Mouse (Mus musculus): ENCODE data around the gene Keap1.
"Not testable (repeated sequence)": the region's sequence is repeated elsewhere in the genome, so short reads cannot be mapped to it uniquely, and the experiment has no call there.

The Keap1 gene

GRCm38 (mm10) chr9:21238733-21239464 lies at the start of gene Keap1:
Keap1 (minus strand) TSS chr9:21239361.
- peak; percentile 72 for DNase-seq (ENCODE audit: low read depth, low spot score)

DNA sequence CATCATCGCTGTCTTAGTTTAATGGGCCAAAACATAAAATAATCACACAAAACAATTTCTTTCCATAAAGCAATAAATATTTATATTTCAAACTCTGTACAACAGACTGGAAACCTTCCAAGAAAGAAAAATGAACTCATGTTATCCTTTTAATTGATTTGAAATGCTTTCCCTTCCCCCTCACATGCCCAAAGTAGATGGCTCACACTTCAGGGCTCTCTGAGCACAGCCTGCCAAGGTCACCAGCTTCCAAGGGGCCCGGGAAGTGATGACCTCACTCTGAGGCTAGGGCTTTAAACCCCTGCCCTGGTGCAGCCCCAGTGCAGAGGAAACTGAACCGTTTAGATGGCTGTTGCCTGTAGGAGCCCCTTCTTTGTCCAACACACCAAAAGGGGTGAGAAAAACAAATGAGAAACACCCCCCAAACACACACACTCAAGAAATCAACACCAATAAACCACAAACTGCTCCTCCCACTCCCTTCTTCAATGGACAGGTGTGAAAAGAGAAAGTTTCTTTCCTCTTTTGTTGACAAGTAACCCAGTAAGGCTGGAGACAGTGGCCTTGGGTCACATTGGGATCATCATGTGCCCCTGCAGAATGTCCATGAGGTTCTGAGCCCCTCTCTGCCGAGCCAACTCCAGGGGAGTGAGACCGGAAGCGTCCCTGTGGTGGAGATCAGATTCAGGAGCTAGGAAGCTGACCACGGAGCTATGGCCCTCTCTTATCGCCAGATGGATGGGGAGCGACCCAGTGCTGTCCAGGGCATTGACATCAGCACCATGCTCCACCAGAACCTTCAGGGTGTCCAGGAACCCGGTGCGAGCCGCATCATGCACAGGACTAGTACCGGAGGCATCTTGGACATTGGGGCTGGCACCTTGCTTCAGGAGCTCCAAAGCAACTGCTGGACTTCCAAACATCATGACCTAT lies 49.5 kb upstream of the Keap1 start:
- peak; percentile 19 for DNase-seq (ENCODE audit: low read depth, low spot score)

DNA sequence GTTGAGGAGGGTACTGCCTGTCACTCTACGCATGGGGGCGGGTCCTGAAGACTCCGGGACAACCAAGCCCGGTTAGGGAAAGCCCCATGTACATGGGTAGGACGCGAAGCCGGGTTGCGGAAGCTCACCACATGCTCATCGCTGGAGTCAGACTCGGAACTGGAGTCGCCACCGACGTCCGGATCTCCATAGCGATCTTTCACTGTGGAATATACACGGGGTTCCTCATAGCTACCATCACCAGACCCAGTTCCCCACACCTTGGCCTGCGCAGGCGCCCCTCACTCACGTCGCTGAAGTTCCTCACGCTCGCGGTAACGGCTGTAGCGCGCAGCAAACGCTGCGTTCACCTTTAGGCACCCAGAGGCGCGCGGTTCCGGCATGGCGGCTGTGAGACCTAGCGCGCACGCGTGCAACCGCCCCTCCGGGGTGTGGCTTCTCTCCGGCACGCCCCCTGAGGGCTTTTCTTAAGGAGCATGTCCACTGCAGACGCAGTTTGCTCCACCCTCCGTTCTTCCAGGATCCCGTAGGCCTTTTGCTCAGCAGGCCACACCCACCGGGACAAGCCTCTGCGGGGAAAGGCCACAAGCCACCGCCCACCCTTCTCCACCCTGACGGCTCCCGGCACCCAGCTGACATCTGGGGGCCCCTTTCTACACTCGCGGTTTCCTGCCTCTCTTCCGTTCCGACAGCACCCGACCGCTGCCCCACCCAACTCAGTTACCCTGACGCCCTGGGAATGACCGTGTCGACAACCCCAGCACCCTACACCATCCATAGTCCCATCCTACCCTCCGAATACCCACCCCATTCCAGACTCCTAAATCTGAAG lies 48.6 kb upstream of the Keap1 start, which contains the start of gene Kri1:
Kri1 (minus strand) TSS at position 399 of the 832 bp plus-strand sequence.
- DNase-seq (ENCODE audit: low read depth, low spot score) = peak; percentile 90

- DNase-seq (ENCODE audit: low read depth, low spot score) = no peak
Observed at GRCm38 (mm10) chr9:21286753-21287152, 47.6 kb upstream of the Keap1 start.

DNA sequence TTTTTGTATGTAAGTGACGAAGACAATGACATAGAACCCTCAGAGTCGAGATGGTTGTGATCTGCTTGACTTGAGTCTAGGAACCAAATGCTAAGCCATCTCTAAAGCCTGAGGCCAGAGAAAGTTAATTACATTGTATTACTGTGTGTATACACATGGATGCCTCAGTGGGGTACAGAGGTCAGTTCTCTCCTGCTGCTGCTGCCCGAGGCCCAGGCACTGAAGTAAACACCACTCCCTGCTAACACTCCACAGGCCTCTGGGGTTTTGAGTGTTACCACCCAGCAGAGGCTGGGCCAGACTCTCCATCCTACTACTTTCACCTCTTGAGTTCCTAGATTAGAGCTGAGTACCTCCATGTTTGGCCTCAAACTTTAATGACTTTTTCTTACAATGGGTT lies 44.8 kb upstream of the Keap1 start:
- DNase-seq (ENCODE audit: low read depth, low spot score) = no peak

DNA sequence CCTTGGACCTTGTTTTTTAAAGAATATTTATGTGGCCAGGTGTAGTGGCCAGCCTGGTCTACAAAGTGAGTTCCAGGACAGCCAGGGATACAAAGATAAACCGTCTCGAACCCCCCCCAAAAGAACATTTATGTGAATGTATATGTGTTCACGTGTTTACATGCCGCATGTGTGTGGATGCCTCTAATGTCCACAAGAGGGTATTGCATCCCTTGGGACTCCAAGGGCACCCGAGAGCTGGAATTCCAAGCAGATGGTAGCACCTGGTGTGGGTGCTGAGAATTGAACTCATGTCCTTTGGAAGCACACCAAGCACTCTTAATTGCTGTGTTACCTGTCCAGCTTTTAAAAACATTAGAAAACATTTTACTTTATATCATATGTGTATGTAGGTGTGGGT lies 44.4 kb upstream of the Keap1 start:
- no peak for DNase-seq (ENCODE audit: low read depth, low spot score)

DNA sequence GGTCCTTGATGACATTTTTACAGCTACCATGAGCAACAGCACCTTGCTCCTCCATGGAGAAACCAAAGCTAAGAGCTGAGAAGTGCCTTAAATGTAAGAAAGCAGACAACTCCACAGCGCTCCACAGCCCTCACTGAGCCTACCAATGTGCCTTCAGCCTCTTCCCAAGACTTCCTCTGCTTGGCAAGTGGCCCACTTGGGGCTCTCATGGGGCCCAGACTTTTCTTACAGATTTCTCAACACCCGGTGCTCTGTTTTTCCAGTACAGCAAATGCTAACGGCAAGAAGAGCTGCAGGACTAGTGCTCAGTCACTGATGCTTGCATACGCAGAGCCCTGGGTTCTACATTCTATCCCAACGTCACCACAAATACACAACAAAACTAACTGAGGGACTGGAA lies 38.6 kb upstream of the Keap1 start:
- DNase-seq (ENCODE audit: low read depth, low spot score) = no peak

DNA sequence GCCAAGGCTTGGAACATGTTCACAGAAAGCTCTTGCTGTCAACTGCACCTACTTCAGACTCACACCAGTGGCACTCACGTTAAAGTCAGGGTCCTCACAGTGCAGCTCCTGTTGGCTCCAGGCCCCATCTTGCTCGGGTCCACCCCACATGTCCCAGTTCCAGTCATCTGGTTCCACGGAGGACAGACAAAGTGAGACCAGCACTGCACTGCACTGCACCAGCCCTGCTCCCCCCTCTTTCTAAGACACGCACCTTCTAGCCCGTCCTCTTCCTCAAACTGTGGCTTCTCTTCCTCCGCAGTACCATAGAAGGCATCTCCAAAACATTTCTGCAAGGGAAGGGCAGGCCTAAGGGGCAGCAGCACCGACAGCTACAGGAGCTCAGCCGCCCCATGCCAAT lies 37.1 kb upstream of the Keap1 start:
- DNase-seq (ENCODE audit: low read depth, low spot score) = no peak

GRCm38 (mm10) chr9:21275727-21276126 lies 36.6 kb upstream of the Keap1 start:
- DNase-seq (ENCODE audit: low read depth, low spot score) = no peak

DNA sequence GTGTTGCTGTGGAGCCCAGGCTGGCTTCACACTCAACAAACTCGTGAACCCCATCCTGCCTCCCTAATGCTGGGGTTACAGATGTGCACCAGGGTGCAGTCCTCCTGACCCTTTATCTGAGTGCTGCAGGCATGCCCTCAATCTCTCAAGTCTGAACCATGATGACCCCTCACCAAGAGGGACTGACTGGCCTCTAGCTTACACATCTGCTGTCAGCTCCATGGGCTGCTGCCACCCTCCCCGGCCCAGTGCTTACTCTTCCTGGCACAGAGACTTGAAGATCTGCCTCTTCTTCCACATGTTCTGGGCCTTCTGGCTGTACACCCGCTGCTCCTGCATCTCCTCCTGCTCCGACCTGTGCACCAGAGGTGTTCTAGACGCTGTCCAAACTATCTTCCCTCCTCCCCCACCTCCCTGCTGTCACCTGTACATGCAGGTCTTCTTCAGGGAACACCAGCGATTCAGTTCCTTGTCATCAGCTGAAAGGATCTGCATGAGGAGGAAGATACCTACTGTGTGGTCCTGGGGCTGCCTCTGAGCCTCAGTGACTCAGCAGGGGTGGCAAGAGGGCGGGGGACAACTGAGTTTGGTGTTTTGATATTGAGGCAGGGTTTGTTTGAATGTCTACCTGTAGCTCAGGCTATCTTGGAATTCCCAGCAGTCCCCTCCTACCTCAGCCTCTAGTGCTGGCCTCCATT lies 36.0 kb upstream of the Keap1 start:
- DNase-seq (ENCODE audit: low read depth, low spot score) = no peak

- no peak for DNase-seq (ENCODE audit: low read depth, low spot score)
Observed at GRCm38 (mm10) chr9:21274336-21274735, 35.2 kb upstream of the Keap1 start.

DNA sequence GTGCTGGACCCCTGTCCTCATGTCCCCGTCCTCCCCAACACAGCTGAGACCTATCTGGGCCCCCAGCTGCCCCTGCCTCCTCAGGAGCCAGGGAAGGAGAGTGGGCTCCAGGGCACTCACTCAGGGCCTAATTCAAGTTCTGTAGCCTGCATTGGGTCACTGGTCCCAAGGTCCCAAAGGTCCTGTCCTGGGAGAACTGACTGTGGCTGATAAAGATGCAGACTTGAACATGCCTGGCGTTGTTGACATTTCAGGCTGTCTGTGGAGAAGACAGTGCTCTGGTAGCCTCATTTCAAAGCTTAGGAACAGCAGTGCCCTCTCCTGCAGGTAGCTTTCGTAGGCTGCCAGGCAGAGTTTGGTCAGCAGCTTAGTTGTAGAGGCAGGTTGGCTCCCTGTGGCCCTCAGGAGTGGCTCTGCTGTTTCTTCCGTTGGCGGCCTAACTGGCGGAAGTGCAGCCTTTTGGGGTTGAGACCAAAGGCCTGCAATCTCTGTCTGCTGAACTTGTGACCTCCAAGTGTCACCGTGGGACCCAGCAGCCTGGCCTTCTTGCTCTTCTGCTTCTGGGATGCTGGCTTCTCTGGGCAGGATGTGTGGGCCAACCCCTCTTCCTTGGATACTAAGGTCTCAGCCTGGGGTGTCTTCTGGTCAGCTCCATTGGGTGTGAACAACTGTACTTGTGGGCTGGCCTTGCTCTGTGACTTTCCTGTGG lies 34.5 kb upstream of the Keap1 start:
- no peak for DNase-seq (ENCODE audit: low read depth, low spot score)

DNA sequence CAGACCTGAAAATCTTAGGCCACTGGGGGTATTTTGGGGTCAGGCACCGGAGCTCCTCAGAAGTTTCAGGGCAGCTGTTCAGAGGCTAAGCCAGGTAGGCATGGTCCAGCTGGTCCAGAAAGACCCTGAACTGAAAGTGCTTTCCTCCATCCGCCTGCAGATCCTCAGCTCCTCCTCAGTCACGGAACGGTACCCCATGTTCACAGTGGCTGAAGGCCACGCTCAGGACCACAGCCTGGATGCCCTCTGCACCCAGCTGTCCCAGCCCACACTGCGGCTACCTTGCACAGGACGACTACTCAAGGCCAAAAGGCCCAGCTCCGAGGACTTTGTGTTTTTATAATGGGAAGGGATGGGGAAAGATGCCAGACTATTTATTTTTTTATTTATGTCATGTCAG lies 33.9 kb upstream of the Keap1 start:
- no peak for DNase-seq (ENCODE audit: low read depth, low spot score)

DNA sequence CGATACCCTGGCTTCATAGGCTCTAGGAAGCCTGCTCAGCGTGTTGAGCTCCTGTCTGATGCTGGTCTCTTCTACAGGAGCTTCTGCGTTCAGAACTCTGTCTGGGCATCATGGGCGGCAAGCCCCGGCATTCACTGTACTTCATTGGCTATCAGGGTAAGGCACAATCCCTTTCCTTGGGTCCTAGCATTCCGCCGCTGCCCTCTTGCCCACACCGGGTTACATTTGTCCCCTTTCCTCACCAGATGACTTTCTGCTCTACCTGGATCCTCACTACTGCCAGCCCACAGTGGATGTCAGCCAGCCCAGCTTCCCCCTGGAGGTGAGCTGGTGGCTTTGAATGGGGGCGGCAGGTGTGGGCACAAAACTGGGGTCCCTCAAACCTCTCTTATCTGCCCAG lies 33.2 kb upstream of the Keap1 start:
- no peak for DNase-seq (ENCODE audit: low read depth, low spot score)

- not testable (repeated sequence) for DNase-seq (ENCODE audit: low read depth, low spot score)
Observed at GRCm38 (mm10) chr9:21269590-21269989, 30.4 kb upstream of the Keap1 start.

- DNase-seq (ENCODE audit: low read depth, low spot score) = no peak
Observed at GRCm38 (mm10) chr9:21268305-21268704, 29.1 kb upstream of the Keap1 start.

DNA sequence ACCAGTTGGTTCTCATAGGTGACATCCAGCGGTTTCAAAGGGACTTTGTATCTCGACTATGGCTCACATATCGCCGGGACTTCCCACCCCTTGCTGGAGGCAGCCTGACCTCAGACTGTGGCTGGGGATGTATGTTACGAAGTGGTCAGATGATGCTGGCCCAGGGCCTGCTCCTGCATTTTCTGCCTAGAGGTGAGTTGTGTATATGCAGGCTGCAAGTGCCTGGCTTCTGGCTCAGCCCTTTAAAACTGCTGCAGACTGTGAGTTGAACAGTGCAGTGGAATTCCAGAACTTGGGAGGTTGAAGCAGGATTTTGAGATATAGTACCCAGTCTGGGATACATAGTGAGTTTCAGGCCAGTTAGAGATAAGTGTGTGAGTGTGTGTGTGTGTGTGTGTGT lies 27.7 kb upstream of the Keap1 start:
- DNase-seq (ENCODE audit: low read depth, low spot score) = no peak

DNA sequence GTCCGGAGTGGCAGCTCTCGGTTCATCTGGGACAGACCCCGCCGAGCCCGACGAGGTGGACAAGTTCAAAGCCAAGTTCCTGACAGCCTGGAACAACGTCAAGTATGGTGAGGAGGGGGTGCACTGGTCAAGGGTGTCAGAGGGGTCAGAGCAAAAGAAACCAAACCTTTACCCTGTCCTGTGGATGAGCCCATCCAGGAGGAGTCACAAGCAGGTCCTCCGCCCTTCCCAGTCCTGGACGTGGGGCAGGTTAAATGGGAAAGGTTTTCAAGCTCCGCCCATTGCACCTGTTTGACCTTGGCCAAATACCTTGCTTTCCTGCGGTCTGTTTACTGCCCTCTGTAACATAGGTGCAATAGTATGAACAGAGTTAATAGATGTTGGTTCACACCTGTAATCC lies 26.4 kb upstream of the Keap1 start:
- no peak for DNase-seq (ENCODE audit: low read depth, low spot score)

DNA sequence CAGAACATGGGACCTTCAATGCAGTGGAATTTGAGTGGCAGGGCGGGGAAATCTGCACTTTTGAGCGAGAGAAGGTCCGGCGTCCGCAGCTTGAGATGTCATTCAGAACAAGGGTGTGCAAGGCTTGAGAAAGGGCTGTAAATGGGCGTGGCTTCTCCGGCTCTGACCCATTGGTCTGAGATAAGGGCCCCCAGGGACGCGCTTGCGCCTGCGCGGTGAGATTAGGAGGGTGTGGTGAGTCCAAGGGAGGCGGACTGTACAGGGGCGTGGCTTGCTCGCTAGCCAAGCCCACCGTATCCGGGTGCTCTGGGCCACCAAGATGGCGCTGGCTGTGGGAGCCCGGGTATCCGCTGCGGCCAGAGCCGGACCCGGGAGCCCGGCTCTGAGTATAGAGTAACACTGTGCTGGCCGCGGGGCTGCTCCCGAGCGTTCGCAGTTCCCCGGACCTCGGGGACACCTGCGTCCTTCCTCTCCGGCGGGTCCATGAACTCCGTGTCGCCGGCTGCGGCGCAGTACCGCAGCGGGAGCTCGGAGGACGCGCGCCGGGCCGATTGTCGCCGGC lies 25.9 kb upstream of the Keap1 start, which contains the start of gene Atg4d:
Atg4d (plus strand) TSS at position 294 of the 562 bp plus-strand sequence.
- peak; percentile 93 for DNase-seq (ENCODE audit: low read depth, low spot score)

All from A20 (cell line).